Mouse (Mus musculus) hindbrain, postnatal 0 days (tissue): ENCODE measurements around the gene Gm42715. TPM values are rescaled to one million over a fixed set of nuclear protein-coding genes. Genes with fewer than 3 reads are reported as not detected.

Experiments used
- ATAC-seq: fragments of 200-750 bp; cut with Nextera tagmentation; 2 replicates; pipeline ENCODE4 v1.8.0; 2017; ENCODE audit warnings: mild to moderate bottlenecking, moderate TSS enrichment, moderate library complexity
- DNase-seq: peaks from one replicate; pipeline ENCODE4 v3.0.0-alpha.2; 2015; ENCODE audit warnings: low spot score
- H3K27ac ChIP-seq: fragments of 300-500 bp; sonication (generic); 2 replicates; pipeline ENCODE4 v1.5.1; 2014; ENCODE audit warnings: mild to moderate bottlenecking
- H3K27me3 ChIP-seq: fragments of 300-500 bp; sonication (generic); 2 replicates; pipeline ENCODE4 v1.6.1; 2014; ENCODE audit warnings: low read length, mixed read lengths; ENCODE audit not compliant: insufficient read depth
- H3K36me3 ChIP-seq: fragments of 300-500 bp; sonication (generic); 2 replicates; pipeline ENCODE4 v1.6.1; 2014; ENCODE audit warnings: low read length, mixed read lengths; ENCODE audit not compliant: insufficient read depth
- H3K4me1 ChIP-seq: fragments of 300-500 bp; sonication (generic); 2 replicates; pipeline ENCODE4 v1.6.1; 2014; ENCODE audit warnings: antibody characterized with exemption, low read length, mixed read lengths; ENCODE audit not compliant: insufficient read depth
- H3K4me2 ChIP-seq: fragments of 300-500 bp; sonication (generic); 2 replicates; pipeline ENCODE4 v1.6.1; 2014; ENCODE audit warnings: low read depth, mild to moderate bottlenecking, low read length, moderate library complexity, mixed read lengths
- H3K4me3 ChIP-seq: fragments of 300-500 bp; sonication (generic); 2 replicates; pipeline ENCODE4 v1.5.1; 2014; ENCODE audit warnings: low read length
- H3K9ac ChIP-seq: fragments of 300-500 bp; sonication (generic); replicated peaks from 2 replicates; pipeline ENCODE4 v1.6.1; 2014; ENCODE audit warnings: mild to moderate bottlenecking, low read length, moderate library complexity, mixed read lengths
- H3K9me3 ChIP-seq: fragments of 300-500 bp; sonication (generic); 2 replicates; pipeline ENCODE4 v1.6.1; 2016; ENCODE audit warnings: low read length, mixed read lengths
- CTCF ChIP-seq: IDR thresholded peaks from 2 replicates; pipeline ENCODE4 v1.5.1; 2016; ENCODE audit warnings: antibody characterized with exemption, control low read depth, low read depth
- WGBS: fragments of 180-500 bp; shearing (Covaris S2); extraction: QIAGEN DNeasy Blood & Tissue Kit; methylation state at CpG from one replicate; pipeline ENCODE4 v1.1.7; 2014; 5-methylcytosine and 5-hydroxymethylcytosine counted together
- polyA plus RNA-seq: library from polyadenylated mRNA; unstranded; fragments of >200 nt; fragmentation: Nextera tagmentation; extraction: Ambion mirVana; gene quantifications from 2 replicates; pipeline ENCODE4 v1.2.1, GENCODE M21; 2015
- total RNA-seq: library from RNA; depleted of rRNA; stranded (reverse); fragments of >200 nt; gene quantifications from 2 replicates; pipeline ENCODE4 v1.2.3, GENCODE M21; 2014

Gm42715 gene
- total and polyA plus RNA-seq, 2 experiments from 2014 or later: 11.2 to 18.9 TPM

DNA sequence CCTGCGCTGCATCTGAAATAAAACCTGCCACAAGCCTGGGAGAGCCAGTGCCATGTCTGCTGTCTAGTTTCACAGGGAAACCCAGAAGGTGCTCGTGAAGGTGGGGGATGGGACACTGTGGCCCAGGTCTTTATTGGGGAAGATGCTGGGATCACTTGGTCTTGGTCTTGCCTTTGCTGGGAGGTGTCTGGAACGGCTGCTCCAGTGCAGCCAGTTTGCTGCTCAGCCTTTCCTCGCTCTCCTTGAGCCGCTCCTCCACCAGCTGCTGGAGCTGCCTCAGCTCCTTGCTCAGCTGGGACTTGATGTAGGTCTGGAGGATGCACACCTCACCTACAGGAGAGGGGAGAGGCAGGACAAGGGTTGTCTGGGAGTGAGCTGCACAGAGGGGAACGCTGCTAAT is 63.9 kb downstream of the Gm42715 start:
- no peaks in the 10 kb centered on the region for H3K4me1 ChIP-seq
- TF ChIP-seq CTCF: no peak
- no peak overlapping the region for H3K4me3 ChIP-seq
- H3K4me2 ChIP-seq: no peak overlapping the region
- no peak overlapping the region for H3K9ac ChIP-seq
- H3K9me3 ChIP-seq: no peaks in the 10 kb centered on the region
- no peak overlapping the region for H3K27ac ChIP-seq
- WGBS: 93% methylated on average over 6 of the region's 6 CpGs
- H3K36me3 ChIP-seq: peaks cover 48% of the 10 kb centered on the region
- DNase-seq: no peak
- no peaks in the 10 kb centered on the region for H3K27me3 ChIP-seq
- no peak for ATAC-seq

DNA sequence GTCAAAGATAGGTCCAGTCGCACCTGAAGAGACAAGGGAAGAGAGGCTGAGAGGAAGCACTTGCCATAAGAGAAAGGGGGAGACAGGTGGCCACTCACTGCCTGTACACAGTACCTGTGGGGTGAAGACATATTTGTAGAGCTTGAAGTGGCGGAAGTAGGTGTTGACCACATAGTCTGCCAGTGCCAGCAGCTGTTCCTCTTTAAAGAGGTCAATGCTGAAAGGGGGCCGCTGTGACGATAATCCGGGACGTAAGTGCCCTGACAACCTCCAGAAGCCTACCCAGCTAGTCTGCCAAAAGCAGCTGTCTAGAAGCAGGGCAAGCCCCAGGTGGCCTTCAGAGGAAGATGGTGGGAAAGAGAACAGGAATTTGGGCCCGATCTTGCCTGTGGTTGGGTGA is 65.6 kb downstream of the Gm42715 start:
- H3K27me3 ChIP-seq: no peaks in the 10 kb centered on the region
- H3K9ac ChIP-seq: no peak overlapping the region
- TF ChIP-seq CTCF: no peak
- H3K36me3 ChIP-seq: peaks cover 38% of the 10 kb centered on the region
- no peak overlapping the region for H3K27ac ChIP-seq
- H3K4me3 ChIP-seq: no peak overlapping the region
- H3K4me1 ChIP-seq: no peaks in the 10 kb centered on the region; the same call in 1 of the 2 replicates
- DNase-seq: no peak
- no peaks in the 10 kb centered on the region for H3K9me3 ChIP-seq
- 84% methylated on average over 7 of the region's 7 CpGs for WGBS
- no peak overlapping the region for H3K4me2 ChIP-seq
- no peak for ATAC-seq

DNA sequence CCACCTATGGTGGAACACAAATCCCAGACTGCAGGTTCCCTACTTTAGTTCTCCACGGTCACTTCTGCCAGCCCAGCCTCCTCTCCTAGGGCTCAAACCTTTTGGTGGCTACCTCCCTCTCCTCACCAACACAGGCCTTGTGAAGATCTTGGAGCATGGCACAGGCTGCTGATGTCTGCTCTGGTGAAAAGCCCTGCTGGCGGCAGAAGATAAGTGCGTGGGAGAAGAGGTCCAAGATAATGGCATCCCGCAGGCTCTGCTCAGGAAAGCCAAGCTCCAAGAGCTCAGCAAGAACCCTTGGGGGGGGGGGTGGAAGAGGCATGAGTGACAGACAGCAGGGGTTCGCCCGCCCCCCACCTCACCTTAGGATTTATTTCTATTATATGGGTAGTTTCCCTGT is 66.8 kb downstream of the Gm42715 start:
- H3K4me3 ChIP-seq: no peak overlapping the region
- no peak for TF ChIP-seq CTCF
- H3K9ac ChIP-seq: no peak overlapping the region
- no peaks in the 10 kb centered on the region; the same call in 1 of the 2 replicates for H3K4me1 ChIP-seq
- no peaks in the 10 kb centered on the region for H3K27me3 ChIP-seq
- H3K9me3 ChIP-seq: no peaks in the 10 kb centered on the region
- WGBS: 91% methylated on average over 6 of the region's 6 CpGs
- H3K4me2 ChIP-seq: no peak overlapping the region
- H3K36me3 ChIP-seq: peaks cover 40% of the 10 kb centered on the region
- DNase-seq: no peak
- no peak for ATAC-seq
- no peak overlapping the region for H3K27ac ChIP-seq

DNA sequence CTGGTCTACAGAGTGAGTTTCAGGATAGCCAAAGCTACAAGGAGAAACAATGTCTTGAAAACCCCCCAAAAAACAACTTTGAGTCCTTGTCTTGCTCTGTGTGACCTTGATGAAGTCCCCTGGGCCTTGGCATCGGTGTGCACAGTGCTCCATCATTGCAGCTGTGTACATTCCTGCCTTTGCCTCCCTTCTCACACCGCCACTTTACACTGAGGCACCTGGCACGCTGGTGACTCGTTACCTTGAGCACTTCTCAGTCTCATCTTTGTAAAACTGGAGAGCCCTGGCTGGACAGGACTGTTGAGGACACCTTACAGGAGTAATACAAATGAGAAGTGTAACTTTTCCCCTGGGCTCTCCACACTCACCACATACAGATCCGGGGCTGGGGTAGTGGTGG is 67.8 kb downstream of the Gm42715 start:
- H3K27me3 ChIP-seq: no peaks in the 10 kb centered on the region
- H3K4me1 ChIP-seq: no peaks in the 10 kb centered on the region; the same call in 1 of the 2 replicates
- no peak for ATAC-seq
- TF ChIP-seq CTCF: no peak
- H3K36me3 ChIP-seq: peaks cover 47% of the 10 kb centered on the region
- H3K4me3 ChIP-seq: peak overlapping the region; percentile 92; the same call in 1 of the 2 replicates
- DNase-seq: no peak
- H3K9me3 ChIP-seq: no peaks in the 10 kb centered on the region
- 66% methylated on average over 5 of the region's 5 CpGs for WGBS
- H3K27ac ChIP-seq: no peak overlapping the region; the same call in 1 of the 2 replicates
- peak overlapping the region; percentile 49; the same call in 1 of the 2 replicates for H3K9ac ChIP-seq
- peak overlapping the region; percentile 89 for H3K4me2 ChIP-seq

DNA sequence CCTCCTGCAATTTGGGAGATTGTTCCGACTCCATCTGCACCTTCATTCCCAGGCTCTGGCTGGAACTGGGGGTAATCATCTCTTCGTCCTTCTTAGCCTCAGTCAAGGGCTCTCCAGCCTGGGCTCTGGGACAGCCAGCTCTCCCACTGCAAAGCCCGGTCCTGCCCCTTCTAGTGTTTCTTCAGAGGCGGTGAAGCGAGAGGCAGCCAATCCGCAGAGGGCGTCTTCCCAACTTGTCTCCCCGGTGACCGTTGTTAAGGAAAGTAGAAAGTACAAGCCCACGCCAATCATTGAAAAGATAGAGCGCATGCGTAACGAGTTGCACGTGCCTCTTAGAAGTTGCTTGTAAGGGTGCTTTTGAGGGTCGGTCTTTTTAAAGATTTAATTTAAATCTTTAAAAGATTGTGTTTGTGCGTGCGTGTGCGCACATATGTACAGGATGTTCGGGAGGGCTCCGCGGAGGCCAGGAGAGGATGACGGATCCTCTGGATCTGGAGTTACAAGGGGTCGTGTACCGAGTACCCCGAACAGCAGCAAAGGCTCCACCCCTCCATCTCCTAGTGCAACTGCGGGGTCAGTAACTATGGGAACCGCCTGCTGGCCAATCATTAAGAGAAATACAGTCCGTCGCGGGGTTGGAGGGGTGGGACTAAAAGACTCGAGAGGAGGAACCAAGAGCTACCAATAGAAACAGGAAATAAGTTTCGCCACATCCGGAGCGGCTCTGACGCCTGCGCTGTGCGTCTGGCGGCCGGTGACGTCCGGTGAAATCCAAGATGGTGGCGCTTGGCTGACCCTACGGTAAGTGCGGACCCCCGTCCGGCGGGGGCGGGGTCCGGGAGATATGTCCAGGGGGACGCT is 68.9 kb downstream of the Gm42715 start, which contains the start of the genes Ccdc189 and Rnf40:
Gene Ccdc189, minus strand, starts transcription at position 585 of the 861 bp plus-strand sequence.
Gene Rnf40, plus strand, starts transcription at position 757 of the 861 bp plus-strand sequence.
- no peak for TF ChIP-seq CTCF
- WGBS: under 1% methylated on average over 50 of the region's 50 CpGs
- Histone ChIP-seq H3K9me3 (no peaks in the 10 kb centered on the region), H3K9ac (peak within 1 kb of the TSS; percentile 86), H3K4me2 (peak within 1 kb of the TSS; percentile 89), H3K27ac (peak within 1 kb of the TSS; percentile 74), H3K4me3 (peak within 1 kb of the TSS; percentile 92), H3K27me3 (no peaks in the 10 kb centered on the region), H3K4me1 (no peaks in the 10 kb centered on the region; the same call in 1 of the 2 replicates), H3K36me3 (peaks cover 46% of the 10 kb centered on the region)
- DNase-seq (peak; percentile 98), ATAC-seq (peak; percentile 99)

DNA sequence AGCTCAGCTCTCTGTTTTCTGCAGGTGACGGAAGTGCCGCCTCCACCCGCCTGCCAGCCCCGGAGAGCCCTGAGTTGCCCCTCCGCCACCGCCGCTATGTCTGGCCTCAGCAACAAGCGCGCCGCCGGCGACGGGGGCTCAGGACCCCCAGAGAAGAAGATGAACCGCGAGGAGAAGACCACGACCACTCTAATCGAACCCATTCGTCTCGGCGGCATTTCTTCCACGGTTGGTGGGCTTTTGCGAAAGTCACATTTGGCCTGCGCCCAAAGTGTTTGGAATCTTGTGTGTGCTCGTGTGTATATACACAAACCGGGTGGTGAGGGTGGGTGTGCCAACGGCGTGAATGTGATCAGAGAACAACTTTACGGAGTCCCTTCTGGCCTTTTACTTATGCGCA is 69.5 kb downstream of the Gm42715 start:
- H3K36me3 ChIP-seq: peaks cover 46% of the 10 kb centered on the region
- DNase-seq (no peak), ATAC-seq (no peak)
- no peaks in the 10 kb centered on the region for H3K27me3 ChIP-seq
- H3K27ac ChIP-seq: peak overlapping the region; percentile 74
- peak overlapping the region; percentile 89 for H3K4me2 ChIP-seq
- no peaks in the 10 kb centered on the region for H3K9me3 ChIP-seq
- peak overlapping the region; percentile 86 for H3K9ac ChIP-seq
- no peak for TF ChIP-seq CTCF
- no peaks in the 10 kb centered on the region; the same call in 1 of the 2 replicates for H3K4me1 ChIP-seq
- WGBS: 6% methylated on average over 29 of the region's 29 CpGs
- peak overlapping the region; percentile 92 for H3K4me3 ChIP-seq
